Mouse (Mus musculus) kidney, embryonic 16.5 days (tissue): ENCODE measurements at regions not wholly inside any gene's neighbourhood (a gene's known extent, or its start where the extent isn't known, plus 50 kb on each side); places are given as distances from the start of the nearest gene placed in this dataset.
A peak's percentile ranks its signal among the peaks of the same experiment; 100 is the strongest.

Experiments
- ATAC-seq: fragments of 200-750 bp; cut with Nextera tagmentation; 2 replicates; pipeline ENCODE4 v1.8.0; 2017; ENCODE audit warnings: moderate TSS enrichment; ENCODE audit not compliant: low FRiP score, low TSS enrichment
- H3K27ac ChIP-seq: fragments of 300-500 bp; sonication (generic); 2 replicates; pipeline ENCODE4 v1.5.1; 2014; ENCODE audit warnings: low read length
- H3K27me3 ChIP-seq: fragments of 300-500 bp; sonication (generic); 2 replicates; pipeline ENCODE4 v1.6.1; 2014; ENCODE audit warnings: low read length, control low read depth, mixed read lengths; ENCODE audit not compliant: insufficient read depth
- H3K36me3 ChIP-seq: fragments of 300-500 bp; sonication (generic); 2 replicates; pipeline ENCODE4 v1.6.1; 2014; ENCODE audit warnings: low read length, control low read depth, mixed read lengths; ENCODE audit not compliant: insufficient read depth
- H3K4me1 ChIP-seq: fragments of 300-500 bp; sonication (generic); 2 replicates; pipeline ENCODE4 v1.6.1; 2014; ENCODE audit warnings: low read length, control low read depth, mixed read lengths; ENCODE audit not compliant: insufficient read depth
- H3K4me2 ChIP-seq: fragments of 300-500 bp; sonication (generic); replicated peaks from 2 replicates; pipeline ENCODE4 v1.6.1; 2014; ENCODE audit warnings: low read depth, low read length
- H3K4me3 ChIP-seq: fragments of 300-500 bp; sonication (generic); 2 replicates; pipeline ENCODE4 v1.5.1; 2014; ENCODE audit warnings: mild to moderate bottlenecking, low read length
- H3K9ac ChIP-seq: fragments of 300-500 bp; sonication (generic); replicated peaks from 2 replicates; pipeline ENCODE4 v1.6.1; 2014; ENCODE audit warnings: low read length
- H3K9me3 ChIP-seq: fragments of 300-500 bp; sonication (generic); 2 replicates; pipeline ENCODE4 v1.6.1; 2016; ENCODE audit warnings: low read length, control low read depth
- WGBS: fragments of 180-500 bp; shearing (Covaris S2); extraction: QIAGEN DNeasy Blood & Tissue Kit; methylation state at CpG from one replicate; pipeline ENCODE4 v1.1.7; 2014; 5-methylcytosine and 5-hydroxymethylcytosine counted together

GRCm38 (mm10) chr15:11774717-11775116, 132.4 kb downstream of the Npr3 start:
- Histone ChIP-seq H3K27me3 (no peaks in the 10 kb centered on the region), H3K4me1 (no peaks in the 10 kb centered on the region), H3K9ac (no peak overlapping the region), H3K27ac (no peak overlapping the region), H3K4me2 (no peak overlapping the region), H3K36me3 (no peaks in the 10 kb centered on the region), H3K9me3 (no peaks in the 10 kb centered on the region), H3K4me3 (no peak overlapping the region)
- 37% methylated on average over 5 of the region's 5 CpGs for WGBS
- ATAC-seq: no peak

GRCm38 (mm10) chr15:11770596-11770995, 136.5 kb downstream of the Npr3 start:
- 62% methylated on average over 1 of the region's 1 CpGs for WGBS
- no peaks in the 10 kb centered on the region for H3K27me3 ChIP-seq
- no peaks in the 10 kb centered on the region for H3K9me3 ChIP-seq
- H3K4me1 ChIP-seq: no peaks in the 10 kb centered on the region
- ATAC-seq: no peak
- no peak overlapping the region for H3K4me2 ChIP-seq
- no peak overlapping the region for H3K9ac ChIP-seq
- no peak overlapping the region for H3K4me3 ChIP-seq
- H3K27ac ChIP-seq: no peak overlapping the region
- no peaks in the 10 kb centered on the region for H3K36me3 ChIP-seq

GRCm38 (mm10) chr15:11757963-11758362, 149.1 kb downstream of the Npr3 start:
- ATAC-seq: no peak
- H3K36me3 ChIP-seq: no peaks in the 10 kb centered on the region
- H3K4me1 ChIP-seq: no peaks in the 10 kb centered on the region
- WGBS: 87% methylated on average over 1 of the region's 1 CpGs
- no peaks in the 10 kb centered on the region for H3K27me3 ChIP-seq
- no peaks in the 10 kb centered on the region for H3K9me3 ChIP-seq
- H3K27ac ChIP-seq: no peak overlapping the region
- no peak overlapping the region for H3K4me3 ChIP-seq
- H3K9ac ChIP-seq: no peak overlapping the region
- H3K4me2 ChIP-seq: no peak overlapping the region

- Histone ChIP-seq H3K4me2 (no peak overlapping the region), H3K4me3 (no peak overlapping the region), H3K4me1 (no peaks in the 10 kb centered on the region), H3K27me3 (no peaks in the 10 kb centered on the region), H3K9ac (no peak overlapping the region), H3K27ac (no peak overlapping the region), H3K36me3 (no peaks in the 10 kb centered on the region), H3K9me3 (no peaks in the 10 kb centered on the region)
- no peak for ATAC-seq
- WGBS: 86% methylated on average over 7 of the region's 7 CpGs
These were observed 150.3 kb downstream of the Npr3 start for GRCm38 (mm10) chr15:11756786-11757185.

- Histone ChIP-seq H3K4me3 (no peak overlapping the region), H3K27ac (no peak overlapping the region), H3K27me3 (no peaks in the 10 kb centered on the region), H3K9me3 (no peaks in the 10 kb centered on the region), H3K9ac (no peak overlapping the region), H3K4me1 (no peaks in the 10 kb centered on the region), H3K36me3 (no peaks in the 10 kb centered on the region), H3K4me2 (no peak overlapping the region)
- 18% methylated on average over 3 of the region's 3 CpGs for WGBS
- peak; percentile 78; the same call in 1 of the 2 replicates for ATAC-seq
These were observed 153.9 kb downstream of the Npr3 start for GRCm38 (mm10) chr15:11753216-11753615.

- no peak for ATAC-seq
- no peak overlapping the region for H3K27ac ChIP-seq
- H3K4me2 ChIP-seq: no peak overlapping the region
- H3K27me3 ChIP-seq: no peaks in the 10 kb centered on the region
- H3K4me1 ChIP-seq: no peaks in the 10 kb centered on the region
- no peaks in the 10 kb centered on the region for H3K9me3 ChIP-seq
- 85% methylated on average over 5 of the region's 5 CpGs for WGBS
- no peak overlapping the region for H3K9ac ChIP-seq
- no peak overlapping the region for H3K4me3 ChIP-seq
- no peaks in the 10 kb centered on the region for H3K36me3 ChIP-seq
These were observed 156.2 kb downstream of the Npr3 start for GRCm38 (mm10) chr15:11750893-11751292.

- 94% methylated on average over 4 of the region's 4 CpGs for WGBS
These were observed 157.6 kb downstream of the Npr3 start for GRCm38 (mm10) chr15:11749509-11749908.

GRCm38 (mm10) chr15:11748306-11748705, 158.8 kb downstream of the Npr3 start:
- H3K4me3 ChIP-seq: no peak overlapping the region
- no peak overlapping the region for H3K9ac ChIP-seq
- H3K36me3 ChIP-seq: no peaks in the 10 kb centered on the region
- H3K27ac ChIP-seq: no peak overlapping the region
- no peak overlapping the region for H3K4me2 ChIP-seq
- ATAC-seq: no peak
- H3K27me3 ChIP-seq: no peaks in the 10 kb centered on the region
- WGBS: 75% methylated on average over 2 of the region's 2 CpGs
- H3K4me1 ChIP-seq: no peaks in the 10 kb centered on the region
- H3K9me3 ChIP-seq: no peaks in the 10 kb centered on the region

More at GRCm38 (mm10) chr15:11749509-11749908, 157.6 kb downstream of the Npr3 start:
- Histone ChIP-seq H3K4me2 (no peak overlapping the region), H3K9ac (no peak overlapping the region), H3K4me3 (no peak overlapping the region), H3K4me1 (no peaks in the 10 kb centered on the region), H3K9me3 (no peaks in the 10 kb centered on the region), H3K27ac (no peak overlapping the region), H3K36me3 (no peaks in the 10 kb centered on the region), H3K27me3 (no peaks in the 10 kb centered on the region)
- ATAC-seq: no peak

GRCm38 (mm10) chr15:11746754-11747153, 160.3 kb downstream of the Npr3 start:
- Histone ChIP-seq H3K9ac (no peak overlapping the region), H3K4me3 (no peak overlapping the region), H3K4me1 (peaks cover 7% of the 10 kb centered on the region), H3K4me2 (no peak overlapping the region), H3K36me3 (no peaks in the 10 kb centered on the region), H3K27me3 (no peaks in the 10 kb centered on the region), H3K9me3 (no peaks in the 10 kb centered on the region), H3K27ac (no peak overlapping the region)
- 100% methylated on average over 1 of the region's 1 CpGs for WGBS
- no peak for ATAC-seq

- no peak for ATAC-seq
- Histone ChIP-seq H3K9me3 (no peaks in the 10 kb centered on the region), H3K4me1 (peaks cover 11% of the 10 kb centered on the region), H3K27ac (0 out of 2 replicates have a peak overlapping the region, but pooled peaks have one; percentile 16), H3K36me3 (no peaks in the 10 kb centered on the region), H3K9ac (no peak overlapping the region), H3K4me2 (no peak overlapping the region), H3K4me3 (no peak overlapping the region), H3K27me3 (no peaks in the 10 kb centered on the region)
- 75% methylated on average over 9 of the region's 9 CpGs for WGBS
These were observed 161.3 kb downstream of the Npr3 start for GRCm38 (mm10) chr15:11745629-11746372.
